Mouse (Mus musculus) left cerebral cortex, adult 8-10 months (tissue): ENCODE data around the gene Lilrb4a. TPM values are rescaled to one million over a fixed set of nuclear protein-coding genes. Genes with fewer than 3 reads are reported as not detected.
"Not testable (repeated sequence)": the region's sequence is repeated elsewhere in the genome, so short reads cannot be mapped to it uniquely, and the experiment has no call there.

Experiments used
- DNase-seq, 2 experiments: peaks; one replicate each; pipeline ENCODE4 v3.0.0; 2022; ENCODE audit warnings: low spot score in 2 of 2
- total RNA-seq, 4 experiments: library from RNA; stranded (reverse); gene quantifications; 2 replicates each; pipeline ENCODE4 v1.2.4; 2022

The Lilrb4a gene
- total RNA-seq: 1 to 10 TPM in 2 of 4 experiments, under 1 TPM in 2; 0.44 to 4.5 (median 1.8) TPM

- not testable (repeated sequence) for DNase-seq
These were observed at the start of gene Lilrb4a for GRCm38 (mm10) chr10:51490691-51491090. Gene Lilrb4a, plus strand, starts transcription at chr10:51490956.

DNA sequence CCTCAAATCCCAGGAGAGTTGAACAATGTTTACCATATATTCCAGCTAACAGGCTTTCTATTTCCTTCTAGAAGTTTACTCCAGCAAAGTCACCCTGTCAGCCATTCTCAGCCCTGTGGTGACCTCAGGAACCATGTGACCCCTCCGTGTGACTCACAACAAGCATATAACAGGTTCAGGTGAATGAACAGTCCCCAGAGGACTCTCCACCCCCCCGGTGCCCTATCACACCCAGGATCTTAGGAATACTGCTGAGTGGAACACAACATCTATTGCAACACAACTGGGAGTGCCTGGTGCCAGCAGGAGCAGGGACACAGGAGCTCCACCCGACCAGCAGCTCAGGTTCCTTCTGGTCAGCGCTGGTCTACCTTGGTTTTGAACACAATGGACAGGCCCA lies 39.1 kb upstream of the Lilrb4a start:
- DNase-seq: no peak

DNA sequence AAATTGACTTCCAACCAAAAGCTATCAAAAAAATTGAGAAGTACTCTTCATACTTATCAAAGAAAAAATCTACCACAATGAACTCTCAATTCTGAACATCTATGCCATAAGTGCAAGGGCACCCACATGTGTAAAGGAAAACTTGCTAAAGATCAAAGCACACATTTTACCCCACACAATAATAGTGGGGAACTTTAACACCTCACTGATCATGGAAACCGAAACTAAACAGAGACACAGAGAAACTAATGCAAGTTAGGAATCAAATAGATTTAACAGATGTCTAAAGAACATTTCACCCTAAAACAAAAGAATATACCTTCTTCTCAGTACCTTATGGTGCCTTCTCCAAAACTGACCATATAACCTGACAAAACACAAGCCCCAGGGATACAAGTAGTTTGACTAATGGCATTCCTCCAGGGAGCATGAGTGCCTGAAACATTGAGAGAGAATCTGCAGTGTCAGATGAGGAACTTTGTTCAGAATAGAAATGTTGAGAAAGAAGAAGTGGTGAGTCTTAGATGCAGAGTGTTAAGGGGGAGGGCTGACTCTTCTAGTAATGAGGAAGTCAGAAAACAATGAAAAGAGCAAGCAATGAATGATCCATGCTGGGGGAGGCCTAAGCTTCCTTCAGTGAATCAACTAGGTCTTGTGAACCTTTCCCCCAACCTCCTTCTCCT lies 37.0 kb upstream of the Lilrb4a start:
- no peak for DNase-seq

DNA sequence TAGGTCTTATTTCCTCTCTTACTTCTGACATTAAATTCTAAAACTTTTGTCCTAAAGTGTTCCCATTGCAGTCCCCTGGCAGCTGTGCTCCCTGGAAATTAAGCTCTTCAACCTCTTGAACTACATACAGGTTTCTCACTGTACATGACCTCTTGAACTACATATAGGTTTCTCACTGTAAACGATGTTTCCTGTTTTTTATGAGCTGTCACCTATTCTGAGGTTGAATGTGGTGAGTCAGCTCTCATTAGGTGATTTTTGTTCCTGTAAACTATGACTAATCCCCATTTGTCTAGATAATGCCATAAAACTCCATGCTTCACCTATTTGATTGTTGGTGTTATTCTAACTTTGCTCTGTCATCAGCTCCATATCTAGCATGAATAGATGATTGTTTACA lies 36.4 kb upstream of the Lilrb4a start:
- no peak for DNase-seq

DNA sequence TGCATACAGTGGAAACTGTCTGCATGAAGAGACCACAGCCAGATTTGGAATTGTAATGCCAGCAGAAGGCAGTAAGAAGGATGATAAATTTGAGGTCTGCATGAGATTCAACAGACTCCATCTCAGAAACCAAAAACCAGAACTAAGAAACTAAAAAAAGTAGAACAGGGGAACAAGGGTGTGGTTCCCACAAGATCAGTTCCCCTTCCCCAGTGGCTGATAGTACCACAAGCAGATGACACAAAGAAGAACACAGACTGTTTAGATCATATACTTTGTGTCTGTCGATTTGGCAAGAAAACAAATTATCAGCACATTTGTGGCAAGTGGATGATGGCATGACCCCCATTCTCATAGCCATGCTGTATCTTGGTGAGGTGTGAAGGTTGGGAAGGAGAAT lies 35.0 kb upstream of the Lilrb4a start:
- DNase-seq: no peak

- no peak for DNase-seq
These were observed 34.4 kb upstream of the Lilrb4a start for GRCm38 (mm10) chr10:51456369-51456768.

GRCm38 (mm10) chr10:51463800-51464199 lies 27.0 kb upstream of the Lilrb4a start:
- DNase-seq: not testable (repeated sequence)

DNA sequence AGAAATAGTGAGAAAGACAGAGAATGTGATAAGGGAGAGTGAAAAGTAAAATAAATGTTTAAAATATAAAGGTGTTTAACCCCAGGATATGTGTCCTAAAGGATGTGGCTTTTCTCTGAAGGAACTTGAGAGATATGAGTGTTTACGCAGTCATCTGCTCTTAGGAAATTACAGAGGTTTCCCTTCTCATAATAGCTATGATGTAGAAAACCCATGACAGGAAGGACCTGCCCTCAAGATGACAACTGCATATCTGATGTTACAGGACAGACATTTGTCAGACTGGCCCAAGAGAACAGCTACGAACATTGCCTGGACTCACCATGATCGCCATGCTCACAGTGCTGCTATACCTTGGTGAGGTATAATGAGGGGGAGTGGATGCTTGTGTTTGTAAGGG lies 10.4 kb upstream of the Lilrb4a start, which contains the start of the genes Gm49339 and Lilr4b:
Gene Gm49339, plus strand, starts transcription at position 216 of the 400 bp plus-strand sequence.
Gene Lilr4b, plus strand, starts transcription at position 236 of the 400 bp plus-strand sequence.
- DNase-seq: not testable (repeated sequence)

DNA sequence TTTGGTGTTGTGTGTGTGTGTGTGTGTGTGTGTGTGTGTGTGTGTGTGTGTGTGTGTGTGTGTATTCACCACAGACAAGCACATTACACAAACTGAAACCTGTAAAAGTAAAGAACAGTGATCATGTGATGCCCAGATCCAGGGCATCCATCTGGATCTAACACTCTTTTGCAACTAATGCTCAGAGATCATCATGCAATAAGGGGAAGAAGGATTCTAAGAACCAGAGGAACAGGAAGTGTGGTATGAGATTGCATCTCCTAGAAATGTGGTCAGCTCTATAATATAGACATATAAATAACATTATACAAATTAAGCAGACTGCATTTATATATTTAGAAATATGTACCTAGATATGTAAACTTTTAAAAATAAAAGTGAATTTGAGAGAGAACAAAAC lies 29.3 kb downstream of the Lilrb4a start:
- no peak for DNase-seq

- DNase-seq: no peak
These were observed 30.7 kb downstream of the Lilrb4a start for GRCm38 (mm10) chr10:51521453-51521852.

- no peak for DNase-seq
These were observed 35.3 kb downstream of the Lilrb4a start for GRCm38 (mm10) chr10:51526090-51526489.

- no peak for DNase-seq
These were observed 35.9 kb downstream of the Lilrb4a start for GRCm38 (mm10) chr10:51526633-51527032.

DNA sequence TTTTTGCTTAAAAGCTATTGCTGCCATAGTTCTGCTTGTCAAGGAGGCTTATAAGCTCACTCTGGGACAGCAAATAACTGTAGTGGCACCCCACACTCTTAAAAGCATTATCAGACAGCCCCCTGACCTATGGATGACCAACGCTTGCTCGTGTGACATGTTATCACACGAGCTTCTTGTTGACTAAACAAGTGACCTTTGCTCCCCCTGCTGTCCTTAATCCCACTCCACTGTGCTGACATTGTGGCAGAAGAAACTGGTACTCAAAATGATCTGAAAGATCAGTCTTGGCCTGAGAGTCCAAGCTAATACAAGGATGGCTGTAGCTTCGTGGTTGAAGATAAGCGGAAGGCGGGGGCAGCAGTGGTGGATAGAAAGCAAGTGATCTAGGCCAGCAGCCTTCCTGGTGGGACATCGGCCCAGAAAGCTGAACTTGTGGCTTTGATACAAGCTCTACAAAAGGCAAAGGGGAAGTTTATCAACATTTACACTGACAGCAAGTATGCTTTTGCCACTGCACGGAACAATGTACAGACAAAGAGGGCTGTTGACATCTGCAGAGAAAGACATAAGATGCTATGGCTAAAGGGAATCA lies 38.2 kb downstream of the Lilrb4a start:
- no peak for DNase-seq

DNA sequence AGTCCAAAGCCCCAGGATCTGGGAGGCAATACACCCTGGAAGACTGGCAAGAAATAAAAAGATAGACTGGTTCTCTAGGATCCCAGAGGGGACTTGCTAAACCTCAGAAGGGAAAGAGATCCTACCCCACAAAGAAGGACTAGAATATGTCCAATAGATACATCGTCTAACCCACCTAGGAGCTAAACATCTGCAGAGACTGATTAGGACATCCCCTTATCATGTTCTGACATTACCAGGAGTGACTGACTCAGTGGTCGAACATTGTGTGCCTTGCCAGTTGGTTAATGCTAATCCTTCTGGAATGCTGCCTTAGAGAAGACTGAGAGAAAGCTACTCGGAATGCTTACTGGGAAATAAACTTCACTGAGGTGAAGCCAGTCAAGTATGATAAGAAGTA lies 38.7 kb downstream of the Lilrb4a start:
- no peak for DNase-seq

- DNase-seq: no peak
These were observed 40.1 kb downstream of the Lilrb4a start for GRCm38 (mm10) chr10:51530813-51531212.

Other genes with a start within 250 kb of the Lilrb4a start
- 1 to 10 TPM in 1 of 4 experiments, under 1 TPM in 1, not detected in 2; 0.50 to 2.3 TPM for gene Gm49339, start 10.3 kb upstream of the Lilrb4a start, total RNA-seq
- 1 to 10 TPM in 2 of 4 experiments, under 1 TPM in 1, not detected in 1; 0.63 to 2.7 (median 1.1) TPM for gene Lilr4b, start 10.3 kb upstream of the Lilrb4a start, total RNA-seq
- gene Fam162b, start 99.6 kb downstream of the Lilrb4a start, total RNA-seq: not detected
- gene Gprc6a, start 140.5 kb downstream of the Lilrb4a start, total RNA-seq: not detected
- not detected for gene Rfx6, start 186.8 kb downstream of the Lilrb4a start, total RNA-seq